Mouse (Mus musculus): Measurements from ENCODE around the gene Gbgt1.
"Not testable (repeated sequence)": the region's sequence is repeated elsewhere in the genome, so short reads cannot be mapped to it uniquely, and the experiment has no call there.

Gbgt1 gene

GRCm38 (mm10) chr2:28496671-28497070 is at the start of gene Gbgt1:
Gene Gbgt1 (plus strand): TSS chr2:28496891.
- DNase-seq (ENCODE audit: low read depth, low spot score) = peak; percentile 57

- DNase-seq (ENCODE audit: low read depth, low spot score) = no peak
Measured at GRCm38 (mm10) chr2:28447315-28447670, 49.4 kb upstream of the Gbgt1 start.

DNA sequence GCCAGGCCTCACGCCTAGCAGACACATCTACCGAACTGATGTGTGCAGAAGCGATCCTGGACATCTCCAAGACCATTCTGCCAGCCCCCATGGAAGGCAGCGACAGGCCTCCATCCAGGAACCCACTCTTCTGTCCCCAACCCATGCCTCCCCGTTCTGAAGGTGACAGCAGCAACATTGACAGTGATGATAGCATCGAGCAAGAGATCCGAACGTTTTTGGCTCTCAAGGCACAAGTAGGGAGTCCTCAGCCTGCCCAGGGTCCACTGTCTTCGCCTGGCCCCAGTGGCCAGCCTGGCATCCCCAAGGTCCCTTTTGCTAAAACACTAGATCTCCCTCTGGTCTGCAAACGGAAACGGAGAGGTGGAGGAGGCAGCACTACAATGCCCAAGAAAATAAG is 45.0 kb upstream of the Gbgt1 start:
- no peak for DNase-seq (ENCODE audit: low read depth, low spot score)

DNA sequence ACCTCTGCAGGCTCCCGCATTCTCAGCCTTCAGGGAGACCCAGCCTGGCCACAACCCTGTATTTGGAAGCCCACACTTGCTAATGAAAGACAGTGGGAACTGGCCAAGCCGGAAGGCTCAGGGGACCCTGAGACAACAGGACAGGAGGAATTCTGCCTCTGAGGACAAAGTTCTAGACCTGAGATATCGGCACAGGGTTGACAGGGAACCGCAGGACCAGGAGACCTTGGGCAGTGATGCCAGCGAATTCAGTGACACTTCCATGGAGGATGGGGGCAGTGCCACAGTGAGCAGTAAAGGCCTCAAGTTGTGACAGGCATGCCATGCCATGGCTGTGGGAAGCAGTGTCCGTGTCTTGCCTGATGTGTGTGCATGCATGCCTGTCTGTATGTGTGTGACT is 43.2 kb upstream of the Gbgt1 start:
- DNase-seq (ENCODE audit: low read depth, low spot score) = no peak

DNA sequence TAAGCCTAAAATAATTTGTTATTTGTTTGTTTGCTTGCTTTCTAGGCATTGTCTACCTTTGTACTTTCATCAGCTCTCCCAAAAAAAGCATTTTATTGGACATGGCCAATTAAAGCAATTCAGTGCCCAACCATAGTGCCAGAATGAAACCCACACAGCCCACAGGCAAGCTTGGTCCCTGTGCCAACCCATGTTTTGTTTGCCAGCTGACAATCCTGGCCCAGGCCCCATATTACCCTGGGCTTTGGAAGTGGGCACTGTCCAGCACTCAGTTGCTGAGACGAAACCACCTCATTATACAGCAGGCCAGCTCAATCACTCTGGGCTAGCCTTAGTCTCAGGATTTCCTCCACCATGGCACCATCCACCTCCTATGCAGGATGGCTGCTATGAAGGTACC is 40.1 kb upstream of the Gbgt1 start:
- no peak for DNase-seq (ENCODE audit: low read depth, low spot score)

DNA sequence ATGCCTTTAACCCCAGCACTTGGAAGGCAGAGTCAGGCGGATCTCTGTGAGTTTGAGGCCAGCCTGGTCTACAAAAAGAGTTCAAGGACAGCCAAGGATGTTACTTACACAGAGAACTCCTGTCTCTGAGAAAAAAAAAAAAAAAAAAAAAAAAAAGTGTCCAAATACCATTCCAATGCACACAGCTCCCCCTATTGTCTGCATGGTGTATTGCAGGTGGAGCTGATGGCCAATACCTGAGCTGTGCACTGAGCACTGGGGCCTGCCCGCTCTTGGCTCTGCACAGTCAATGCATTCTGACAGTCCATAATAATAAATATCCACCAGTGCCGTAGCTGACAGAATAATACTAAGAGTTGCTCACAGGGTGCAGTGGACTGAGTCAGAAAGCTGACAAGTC is 32.8 kb upstream of the Gbgt1 start:
- DNase-seq (ENCODE audit: low read depth, low spot score) = peak; percentile 91

DNA sequence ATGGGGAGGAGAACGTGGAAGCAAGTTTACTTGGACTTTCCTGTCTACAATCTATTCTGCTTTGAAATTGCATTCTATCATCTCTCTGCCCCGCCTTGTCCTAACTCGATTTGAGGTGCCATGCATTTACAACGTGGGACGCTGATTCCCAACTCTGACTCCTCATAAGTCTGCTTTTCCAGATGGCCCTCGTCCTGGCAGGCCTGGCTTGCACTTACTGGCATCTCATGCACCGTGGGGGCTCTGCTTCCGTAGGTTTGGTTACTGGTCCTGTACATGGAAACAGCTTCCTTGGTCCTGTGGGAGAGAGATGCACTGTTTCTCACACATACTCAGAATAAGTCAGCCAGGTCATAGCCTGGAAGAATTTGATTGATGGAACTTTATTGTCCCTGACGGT is 31.8 kb upstream of the Gbgt1 start:
- DNase-seq (ENCODE audit: low read depth, low spot score) = no peak

DNA sequence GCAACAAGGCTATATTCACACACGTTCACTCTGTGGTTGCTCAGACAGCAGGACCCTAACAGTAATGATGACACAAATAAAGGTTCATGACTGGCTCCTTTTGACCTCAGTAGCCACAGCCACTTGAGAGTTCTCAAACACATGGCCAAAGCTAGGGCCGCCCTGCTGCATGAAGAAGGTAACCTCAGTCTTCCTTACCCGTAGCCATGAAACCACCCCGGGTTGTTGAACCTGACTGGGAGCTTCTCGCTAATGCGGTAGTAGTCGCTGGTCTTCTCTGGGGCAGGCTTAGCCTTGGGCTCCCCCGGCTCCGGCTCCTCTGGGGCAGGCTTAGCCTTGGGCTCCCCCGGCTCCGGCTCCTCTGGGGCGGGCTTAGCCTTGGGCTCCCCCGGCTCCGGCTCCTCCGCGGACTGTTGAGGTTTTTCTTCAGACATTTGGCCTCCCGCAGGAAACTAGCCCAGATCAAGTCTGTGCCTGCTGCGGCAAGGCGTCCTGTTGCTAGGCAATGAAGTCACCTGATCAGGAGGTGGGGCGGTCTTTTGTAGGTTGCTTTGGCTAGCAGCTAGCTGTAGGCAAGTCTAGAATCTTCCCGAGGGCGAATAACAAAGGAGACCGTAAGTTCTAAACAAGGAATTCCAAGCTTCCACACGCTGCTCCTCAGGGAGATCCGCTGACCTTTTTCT is 30.7 kb upstream of the Gbgt1 start, which contains the start of gene 1700007K13Rik:
Gene 1700007K13Rik (minus strand): TSS at position 497 of the 683 bp plus-strand sequence.
- peak; percentile 99 for DNase-seq (ENCODE audit: low read depth, low spot score)

- peak; percentile 90 for DNase-seq (ENCODE audit: low read depth, low spot score)
Measured at GRCm38 (mm10) chr2:28467860-28468485, 28.7 kb upstream of the Gbgt1 start, which contains the start of gene Mrps2. Gene Mrps2 (plus strand): TSS chr2:28468066.

DNA sequence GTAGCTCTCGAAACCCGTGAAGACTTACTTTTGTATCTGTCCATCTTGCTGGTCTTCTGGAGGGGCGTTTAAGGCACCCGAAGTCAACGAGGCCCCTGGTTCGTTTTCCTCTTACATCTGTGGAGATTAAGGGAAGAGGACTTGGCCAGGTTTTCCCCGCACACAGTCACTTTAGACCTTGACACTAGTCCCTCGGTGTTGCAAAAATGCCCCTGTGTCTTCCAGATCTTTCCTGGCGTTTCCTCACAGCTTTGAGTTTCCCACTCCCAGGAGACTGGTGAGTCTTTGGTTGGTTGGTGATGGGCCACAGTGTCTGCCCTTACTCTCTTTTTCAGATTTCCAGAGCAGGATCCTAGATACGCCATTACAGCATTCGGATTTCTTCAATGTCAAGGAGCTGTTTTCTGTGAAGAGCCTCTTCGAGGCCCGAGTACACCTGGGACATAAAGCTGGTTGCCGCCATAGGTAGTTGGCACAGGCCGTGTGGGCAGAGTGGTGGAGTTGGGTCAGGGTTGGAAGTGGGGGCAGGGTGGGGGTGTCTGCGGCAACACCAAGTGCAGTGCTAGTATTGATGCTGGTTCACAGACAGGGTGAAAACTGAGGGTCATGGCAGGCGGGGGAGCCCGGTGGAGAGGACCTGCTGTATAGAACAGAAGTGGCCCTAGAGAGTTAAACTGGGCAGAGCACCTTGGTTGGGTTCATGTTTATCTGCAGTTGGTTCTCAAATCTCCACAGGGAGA is 28.0 kb upstream of the Gbgt1 start:
- no peak for DNase-seq (ENCODE audit: low read depth, low spot score)

DNA sequence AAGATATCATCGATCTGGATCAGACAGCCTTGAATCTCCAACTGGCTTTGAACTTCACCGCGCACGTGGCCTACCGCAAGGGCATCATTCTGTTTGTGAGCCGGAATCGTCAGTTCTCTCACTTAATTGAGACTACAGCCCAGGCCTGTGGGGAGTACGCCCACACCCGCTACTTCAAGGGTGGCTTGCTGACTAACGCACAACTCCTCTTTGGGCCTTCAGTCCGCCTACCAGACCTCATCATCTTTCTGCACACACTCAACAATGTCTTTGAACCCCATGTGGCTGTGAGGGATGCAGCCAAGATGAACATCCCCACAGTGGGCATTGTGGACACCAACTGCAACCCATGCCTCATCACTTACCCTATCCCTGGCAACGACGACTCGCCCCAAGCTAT is 27.2 kb upstream of the Gbgt1 start:
- no peak for DNase-seq (ENCODE audit: low read depth, low spot score)

DNA sequence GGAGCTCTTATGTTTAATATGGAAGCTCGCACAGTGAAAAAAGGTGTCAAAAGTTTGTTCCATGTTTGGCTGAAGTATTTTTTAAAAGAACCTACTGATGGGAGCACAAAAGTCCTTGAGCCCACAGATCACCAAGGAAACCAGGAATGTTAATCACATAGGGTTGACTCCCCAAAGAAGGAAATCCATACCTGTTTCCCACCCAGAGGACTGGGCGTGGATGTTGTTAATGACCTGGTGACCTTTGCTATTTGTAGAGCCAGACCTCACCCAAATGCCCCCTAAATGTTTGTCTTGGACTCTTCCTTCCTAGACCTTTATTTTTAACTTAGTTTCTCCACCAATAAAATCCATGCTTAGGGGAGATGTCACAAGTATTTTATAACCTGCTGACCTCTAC is 26.1 kb upstream of the Gbgt1 start:
- DNase-seq (ENCODE audit: low read depth, low spot score) = peak; percentile 82

- not testable (repeated sequence) for DNase-seq (ENCODE audit: low read depth, low spot score)
Measured at GRCm38 (mm10) chr2:28472011-28472410, 24.7 kb upstream of the Gbgt1 start.

DNA sequence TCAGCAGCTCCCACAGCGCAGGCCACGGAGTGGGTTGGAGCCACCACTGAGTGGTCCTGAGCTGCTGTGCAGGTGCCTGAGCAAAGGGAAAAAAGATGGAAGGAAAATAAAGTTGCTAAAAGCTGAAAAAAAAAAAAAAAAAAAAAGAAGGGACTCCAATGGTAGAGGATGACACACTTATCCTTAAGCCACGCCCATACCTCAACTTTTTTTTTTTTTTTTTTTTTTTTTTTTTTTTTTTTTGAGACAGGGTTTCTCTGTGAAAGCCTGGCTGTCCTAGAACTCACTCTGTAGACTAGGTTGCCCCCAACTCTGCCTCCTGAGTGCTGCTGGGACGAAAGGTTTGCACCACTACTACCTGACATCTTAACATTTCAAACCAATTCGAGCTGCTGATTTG is 18.7 kb upstream of the Gbgt1 start:
- not testable (repeated sequence) for DNase-seq (ENCODE audit: low read depth, low spot score)

DNA sequence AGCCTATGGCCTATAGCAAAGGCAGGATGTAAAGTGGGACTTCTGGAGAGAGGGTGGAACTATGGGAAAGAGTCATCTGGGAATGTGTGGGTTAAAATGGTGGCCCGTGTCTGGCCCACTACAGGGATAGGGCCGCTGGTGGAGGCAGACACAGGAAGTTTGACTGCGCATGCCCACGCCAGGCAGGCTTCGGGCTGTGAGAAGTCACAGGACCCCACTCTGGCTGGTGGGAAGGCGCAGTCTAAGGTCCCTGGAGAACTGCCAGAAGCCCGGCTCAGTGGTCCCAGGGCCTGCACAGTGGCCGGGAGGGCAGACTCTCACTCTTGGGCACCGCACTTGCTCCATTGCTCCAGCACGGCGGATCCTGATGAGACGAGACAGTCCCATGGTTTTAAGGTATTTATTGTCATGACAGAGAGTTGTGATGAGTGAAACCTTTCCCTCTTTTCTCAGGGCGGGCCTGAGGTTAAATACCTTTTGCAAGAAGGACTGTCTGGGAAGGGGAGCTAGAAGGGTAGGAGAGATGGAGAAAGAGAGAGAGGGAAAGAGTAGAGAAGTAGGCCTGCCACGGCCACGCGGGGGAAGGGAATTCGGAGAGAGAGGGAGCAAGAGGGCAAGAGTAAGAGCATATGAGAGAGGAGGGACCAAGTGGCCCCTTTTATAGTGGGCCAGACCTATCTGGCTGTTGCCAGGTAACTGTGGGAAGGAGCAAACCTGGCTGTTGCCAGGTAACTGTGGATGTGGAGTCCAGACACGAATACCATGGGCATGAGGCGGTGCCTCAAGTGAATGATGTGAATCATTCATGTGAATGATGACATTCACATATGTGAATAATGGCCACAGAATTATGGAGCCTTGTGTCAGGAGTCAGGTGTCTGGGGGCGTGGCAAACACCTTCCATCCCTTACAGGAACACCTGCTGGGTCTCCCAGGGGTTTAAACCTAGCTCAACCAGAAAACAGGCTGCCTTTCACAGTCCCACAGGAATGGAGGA is 17.2 kb upstream of the Gbgt1 start:
- DNase-seq (ENCODE audit: low read depth, low spot score) = peak; percentile 92

- DNase-seq (ENCODE audit: low read depth, low spot score) = no peak
Measured at GRCm38 (mm10) chr2:28483861-28484260, 12.8 kb upstream of the Gbgt1 start.

GRCm38 (mm10) chr2:28494521-28494920 is 2.2 kb upstream of the Gbgt1 start:
- DNase-seq (ENCODE audit: low read depth, low spot score) = no peak

- no peak for DNase-seq (ENCODE audit: low read depth, low spot score)
Measured at GRCm38 (mm10) chr2:28495207-28495756, 1.4 kb upstream of the Gbgt1 start.

DNA sequence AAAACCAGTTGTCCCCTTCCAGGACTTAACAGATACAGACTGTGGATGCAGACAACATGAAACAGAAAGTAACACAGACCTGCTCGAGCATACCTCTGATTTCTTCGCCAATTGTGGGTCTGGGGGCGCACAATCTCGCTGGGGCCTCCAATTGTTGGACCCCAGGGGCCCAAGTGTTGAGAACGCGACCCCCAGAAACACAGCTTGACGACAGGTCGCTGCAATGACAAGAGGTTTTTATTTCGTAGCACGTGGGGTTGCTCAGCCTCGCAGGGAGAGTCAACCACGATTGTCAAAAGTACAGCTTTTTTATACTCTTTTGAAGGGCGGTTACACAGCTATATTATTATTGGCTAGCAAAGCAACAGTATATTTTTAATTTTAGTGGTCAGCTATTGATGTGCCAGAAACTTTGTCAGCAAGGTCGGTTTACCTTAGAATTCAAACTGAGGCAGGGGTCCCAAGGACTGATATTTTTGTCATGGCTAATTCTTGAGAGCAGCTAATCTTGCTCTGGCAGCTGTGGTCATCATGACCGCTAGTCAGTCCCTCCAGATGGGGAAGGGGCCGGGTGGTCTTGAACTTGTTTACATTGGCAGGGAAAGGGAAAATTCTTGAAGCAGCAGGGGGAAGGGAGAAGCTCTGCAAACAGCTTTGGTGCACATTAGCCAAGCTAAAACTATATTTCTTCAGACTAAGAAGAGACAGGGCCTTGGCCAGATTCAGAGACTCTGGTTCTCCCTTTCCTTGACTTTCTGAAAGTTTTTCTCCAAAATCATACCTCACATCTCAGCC is 693 bp upstream of the Gbgt1 start:
- DNase-seq (ENCODE audit: low read depth, low spot score) = no peak

- DNase-seq (ENCODE audit: low read depth, low spot score) = no peak
Measured at GRCm38 (mm10) chr2:28497561-28497960, 870 bp downstream of the Gbgt1 start.

Measured in R1 (cell line).